Mouse (Mus musculus) erythroblast, embryonic 14.5 days (primary cell): Measurements from ENCODE around the gene Dnph1.

Experiments
- GATA1 ChIP-seq: IDR thresholded peaks from 2 replicates; pipeline ENCODE4 v1.6.1; 2012; ENCODE audit warnings: low read length, inconsistent platforms, mixed read lengths
- TAL1 ChIP-seq: IDR thresholded peaks from 3 replicates; pipeline ENCODE4 v1.6.1; 2012; ENCODE audit warnings: low read length, inconsistent platforms, mixed read lengths

DNA sequence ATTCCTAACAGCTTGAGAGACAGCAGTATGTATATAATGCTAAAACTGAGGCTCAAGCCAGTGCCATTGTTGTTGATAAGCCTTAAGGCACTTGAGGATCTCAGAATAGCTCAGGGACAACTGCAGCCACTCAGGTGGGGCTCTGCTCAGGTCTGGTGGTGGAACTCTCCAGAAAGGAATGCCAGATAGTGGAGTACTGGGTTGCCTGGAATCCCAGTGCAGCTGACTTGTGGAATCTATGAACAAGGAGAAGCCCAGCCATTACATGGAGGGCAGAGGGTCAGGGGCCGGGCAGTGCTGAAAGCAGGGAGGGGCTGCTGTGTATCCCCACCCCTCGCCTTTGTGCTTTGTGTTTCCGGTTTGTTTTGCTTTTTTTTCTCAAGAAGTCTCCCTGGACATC lies 38.1 kb upstream of the Dnph1 start:
- TF ChIP-seq TAL1: no peak
- no peak for TF ChIP-seq GATA1
